Mouse (Mus musculus): ENCODE measurements around the gene Tnk1. TPM values are rescaled to one million over a fixed set of nuclear protein-coding genes. Genes with fewer than 3 reads are reported as not detected.

Tnk1 gene
- 6.0 TPM for polyA plus RNA-seq (2015; fragmentation: Illumina TruSeq; extraction: RNeasy Lipid Tissue Mini Kit (QIAGEN cat#74804); ENCODE audit: insufficient read depth, low read depth, low replicate concordance)

GRCm38 (mm10) chr11:69858113-69858998 is at the start of gene Tnk1:
Gene Tnk1 (minus strand): TSS chr11:69858730.

GRCm38 (mm10) chr11:69900471-69901405 is 42.2 kb upstream of the Tnk1 start, which contains the start of the genes 2810408A11Rik and Neurl4:
Gene 2810408A11Rik (minus strand): TSS chr11:69900987.
Gene Neurl4 (plus strand): TSS chr11:69901072.

GRCm38 (mm10) chr11:69895291-69895690 is 36.8 kb upstream of the Tnk1 start, which contains the start of gene Acap1:
Gene Acap1 (minus strand): TSS chr11:69895539.

GRCm38 (mm10) chr11:69880853-69881603 is 22.5 kb upstream of the Tnk1 start, which contains the start of gene Kctd11:
Gene Kctd11 (minus strand): TSS chr11:69881406.

GRCm38 (mm10) chr11:69877878-69878277 is 19.3 kb upstream of the Tnk1 start, which contains the start of gene Tmem95:
Gene Tmem95 (minus strand): TSS chr11:69878018.

GRCm38 (mm10) chr11:69846198-69846680 is 12.3 kb downstream of the Tnk1 start, which contains the start of gene Plscr3:
Gene Plscr3 (plus strand): TSS chr11:69846376.

GRCm38 (mm10) chr11:69837952-69838713 is 20.4 kb downstream of the Tnk1 start, which contains the start of gene Tmem256:
Gene Tmem256 (plus strand): TSS chr11:69838514.

GRCm38 (mm10) chr11:69837604-69837951 is 21.0 kb downstream of the Tnk1 start, which contains the start of gene Nlgn2:
Gene Nlgn2 (minus strand): TSS chr11:69837784.

GRCm38 (mm10) chr11:69822080-69822479 is 36.5 kb downstream of the Tnk1 start, which contains the start of gene Spem1:
Gene Spem1 (minus strand): TSS chr11:69822180.

GRCm38 (mm10) chr11:69818365-69818764 is 40.2 kb downstream of the Tnk1 start, which contains the start of gene Spem2:
Gene Spem2 (minus strand): TSS chr11:69818465.

GRCm38 (mm10) chr11:69815155-69815554 is 43.4 kb downstream of the Tnk1 start, which contains the start of gene Gm39566:
Gene Gm39566 (minus strand): TSS chr11:69815298.

GRCm38 (mm10) chr11:69804972-69805909 is 53.3 kb downstream of the Tnk1 start, which contains the start of gene Tmem102:
Gene Tmem102 (minus strand): TSS chr11:69805624.

GRCm38 (mm10) chr11:69801379-69801977 is 57.1 kb downstream of the Tnk1 start, which contains the start of gene Fgf11:
Gene Fgf11 (minus strand): TSS chr11:69801857.

Other genes starting within 250 kb of the Tnk1 start
- not detected for gene Shbg, start 240.8 kb downstream of the Tnk1 start, polyA plus RNA-seq (2015; fragmentation: Illumina TruSeq; extraction: RNeasy Lipid Tissue Mini Kit (QIAGEN cat#74804); ENCODE audit: insufficient read depth, low read depth, low replicate concordance)
- gene Sat2, start 236.7 kb downstream of the Tnk1 start, polyA plus RNA-seq (2015; fragmentation: Illumina TruSeq; extraction: RNeasy Lipid Tissue Mini Kit (QIAGEN cat#74804); ENCODE audit: insufficient read depth, low read depth, low replicate concordance), result 3.0 TPM
- gene Fxr2, start 225.7 kb downstream of the Tnk1 start, polyA plus RNA-seq (2015; fragmentation: Illumina TruSeq; extraction: RNeasy Lipid Tissue Mini Kit (QIAGEN cat#74804); ENCODE audit: insufficient read depth, low read depth, low replicate concordance), result 24.7 TPM
- gene Sox15, start 203.4 kb downstream of the Tnk1 start, polyA plus RNA-seq (2015; fragmentation: Illumina TruSeq; extraction: RNeasy Lipid Tissue Mini Kit (QIAGEN cat#74804); ENCODE audit: insufficient read depth, low read depth, low replicate concordance), result not detected
- 20.9 TPM for gene Mpdu1, start 196.1 kb downstream of the Tnk1 start, polyA plus RNA-seq (2015; fragmentation: Illumina TruSeq; extraction: RNeasy Lipid Tissue Mini Kit (QIAGEN cat#74804); ENCODE audit: insufficient read depth, low read depth, low replicate concordance)
- 11.4 TPM for gene Cd68, start 192.6 kb downstream of the Tnk1 start, polyA plus RNA-seq (2015; fragmentation: Illumina TruSeq; extraction: RNeasy Lipid Tissue Mini Kit (QIAGEN cat#74804); ENCODE audit: insufficient read depth, low read depth, low replicate concordance)
- 118 TPM for gene Eif4a1, start 186.3 kb downstream of the Tnk1 start, polyA plus RNA-seq (2015; fragmentation: Illumina TruSeq; extraction: RNeasy Lipid Tissue Mini Kit (QIAGEN cat#74804); ENCODE audit: insufficient read depth, low read depth, low replicate concordance)
- gene Senp3, start 176.6 kb downstream of the Tnk1 start, polyA plus RNA-seq (2015; fragmentation: Illumina TruSeq; extraction: RNeasy Lipid Tissue Mini Kit (QIAGEN cat#74804); ENCODE audit: insufficient read depth, low read depth, low replicate concordance), result 20.9 TPM
- 1.0 TPM for gene Tnfsf13, start 172.9 kb downstream of the Tnk1 start, polyA plus RNA-seq (2015; fragmentation: Illumina TruSeq; extraction: RNeasy Lipid Tissue Mini Kit (QIAGEN cat#74804); ENCODE audit: insufficient read depth, low read depth, low replicate concordance)
- 12.1 TPM for gene Tnfsf12, start 162.9 kb downstream of the Tnk1 start, polyA plus RNA-seq (2015; fragmentation: Illumina TruSeq; extraction: RNeasy Lipid Tissue Mini Kit (QIAGEN cat#74804); ENCODE audit: insufficient read depth, low read depth, low replicate concordance)
- 4.4 TPM for gene Tnfsfm13, start 162.6 kb downstream of the Tnk1 start, polyA plus RNA-seq (2015; fragmentation: Illumina TruSeq; extraction: RNeasy Lipid Tissue Mini Kit (QIAGEN cat#74804); ENCODE audit: insufficient read depth, low read depth, low replicate concordance)
- 11.2 TPM for gene Polr2a, start 100.1 kb downstream of the Tnk1 start, polyA plus RNA-seq (2015; fragmentation: Illumina TruSeq; extraction: RNeasy Lipid Tissue Mini Kit (QIAGEN cat#74804); ENCODE audit: insufficient read depth, low read depth, low replicate concordance)
- not detected for gene Slc35g3, start 96.8 kb downstream of the Tnk1 start, polyA plus RNA-seq (2015; fragmentation: Illumina TruSeq; extraction: RNeasy Lipid Tissue Mini Kit (QIAGEN cat#74804); ENCODE audit: insufficient read depth, low read depth, low replicate concordance)
- gene Zbtb4, start 92.8 kb downstream of the Tnk1 start, polyA plus RNA-seq (2015; fragmentation: Illumina TruSeq; extraction: RNeasy Lipid Tissue Mini Kit (QIAGEN cat#74804); ENCODE audit: insufficient read depth, low read depth, low replicate concordance), result 7.3 TPM
- gene Chrnb1, start 62.8 kb downstream of the Tnk1 start, polyA plus RNA-seq (2015; fragmentation: Illumina TruSeq; extraction: RNeasy Lipid Tissue Mini Kit (QIAGEN cat#74804); ENCODE audit: insufficient read depth, low read depth, low replicate concordance), result 3.0 TPM
- gene Fgf11, start 56.9 kb downstream of the Tnk1 start, polyA plus RNA-seq (2015; fragmentation: Illumina TruSeq; extraction: RNeasy Lipid Tissue Mini Kit (QIAGEN cat#74804); ENCODE audit: insufficient read depth, low read depth, low replicate concordance), result 1.2 TPM
- 1.6 TPM for gene Tmem102, start 53.1 kb downstream of the Tnk1 start, polyA plus RNA-seq (2015; fragmentation: Illumina TruSeq; extraction: RNeasy Lipid Tissue Mini Kit (QIAGEN cat#74804); ENCODE audit: insufficient read depth, low read depth, low replicate concordance)
- gene Gm39566, start 43.4 kb downstream of the Tnk1 start, polyA plus RNA-seq (2015; fragmentation: Illumina TruSeq; extraction: RNeasy Lipid Tissue Mini Kit (QIAGEN cat#74804); ENCODE audit: insufficient read depth, low read depth, low replicate concordance), result not detected
- not detected for gene Spem2, start 40.3 kb downstream of the Tnk1 start, polyA plus RNA-seq (2015; fragmentation: Illumina TruSeq; extraction: RNeasy Lipid Tissue Mini Kit (QIAGEN cat#74804); ENCODE audit: insufficient read depth, low read depth, low replicate concordance)
- gene Spem1, start 36.5 kb downstream of the Tnk1 start, polyA plus RNA-seq (2015; fragmentation: Illumina TruSeq; extraction: RNeasy Lipid Tissue Mini Kit (QIAGEN cat#74804); ENCODE audit: insufficient read depth, low read depth, low replicate concordance), result not detected
- 6.3 TPM for gene Nlgn2, start 20.9 kb downstream of the Tnk1 start, polyA plus RNA-seq (2015; fragmentation: Illumina TruSeq; extraction: RNeasy Lipid Tissue Mini Kit (QIAGEN cat#74804); ENCODE audit: insufficient read depth, low read depth, low replicate concordance)
- 73.9 TPM for gene Tmem256, start 20.2 kb downstream of the Tnk1 start, polyA plus RNA-seq (2015; fragmentation: Illumina TruSeq; extraction: RNeasy Lipid Tissue Mini Kit (QIAGEN cat#74804); ENCODE audit: insufficient read depth, low read depth, low replicate concordance)
- 8.3 TPM for gene Plscr3, start 12.4 kb downstream of the Tnk1 start, polyA plus RNA-seq (2015; fragmentation: Illumina TruSeq; extraction: RNeasy Lipid Tissue Mini Kit (QIAGEN cat#74804); ENCODE audit: insufficient read depth, low read depth, low replicate concordance)
- not detected for gene Tmem95, start 19.3 kb upstream of the Tnk1 start, polyA plus RNA-seq (2015; fragmentation: Illumina TruSeq; extraction: RNeasy Lipid Tissue Mini Kit (QIAGEN cat#74804); ENCODE audit: insufficient read depth, low read depth, low replicate concordance)
- gene Kctd11, start 22.7 kb upstream of the Tnk1 start, polyA plus RNA-seq (2015; fragmentation: Illumina TruSeq; extraction: RNeasy Lipid Tissue Mini Kit (QIAGEN cat#74804); ENCODE audit: insufficient read depth, low read depth, low replicate concordance), result 1.4 TPM
- gene Acap1, start 36.8 kb upstream of the Tnk1 start, polyA plus RNA-seq (2015; fragmentation: Illumina TruSeq; extraction: RNeasy Lipid Tissue Mini Kit (QIAGEN cat#74804); ENCODE audit: insufficient read depth, low read depth, low replicate concordance), result 0.87 TPM
- not detected for gene 2810408A11Rik, start 42.3 kb upstream of the Tnk1 start, polyA plus RNA-seq (2015; fragmentation: Illumina TruSeq; extraction: RNeasy Lipid Tissue Mini Kit (QIAGEN cat#74804); ENCODE audit: insufficient read depth, low read depth, low replicate concordance)
- gene Neurl4, start 42.3 kb upstream of the Tnk1 start, polyA plus RNA-seq (2015; fragmentation: Illumina TruSeq; extraction: RNeasy Lipid Tissue Mini Kit (QIAGEN cat#74804); ENCODE audit: insufficient read depth, low read depth, low replicate concordance), result 12.3 TPM
- gene Gps2, start 55.2 kb upstream of the Tnk1 start, polyA plus RNA-seq (2015; fragmentation: Illumina TruSeq; extraction: RNeasy Lipid Tissue Mini Kit (QIAGEN cat#74804); ENCODE audit: insufficient read depth, low read depth, low replicate concordance), result 25.1 TPM
- gene Eif5a, start 63.2 kb upstream of the Tnk1 start, polyA plus RNA-seq (2015; fragmentation: Illumina TruSeq; extraction: RNeasy Lipid Tissue Mini Kit (QIAGEN cat#74804); ENCODE audit: insufficient read depth, low read depth, low replicate concordance), result 133 TPM
- gene Ybx2, start 77.1 kb upstream of the Tnk1 start, polyA plus RNA-seq (2015; fragmentation: Illumina TruSeq; extraction: RNeasy Lipid Tissue Mini Kit (QIAGEN cat#74804); ENCODE audit: insufficient read depth, low read depth, low replicate concordance), result 1.6 TPM
- gene Slc2a4, start 89.5 kb upstream of the Tnk1 start, polyA plus RNA-seq (2015; fragmentation: Illumina TruSeq; extraction: RNeasy Lipid Tissue Mini Kit (QIAGEN cat#74804); ENCODE audit: insufficient read depth, low read depth, low replicate concordance), result 3.1 TPM
- gene Cldn7, start 106.0 kb upstream of the Tnk1 start, polyA plus RNA-seq (2015; fragmentation: Illumina TruSeq; extraction: RNeasy Lipid Tissue Mini Kit (QIAGEN cat#74804); ENCODE audit: insufficient read depth, low read depth, low replicate concordance), result 21.0 TPM
- gene Ctdnep1, start 122.4 kb upstream of the Tnk1 start, polyA plus RNA-seq (2015; fragmentation: Illumina TruSeq; extraction: RNeasy Lipid Tissue Mini Kit (QIAGEN cat#74804); ENCODE audit: insufficient read depth, low read depth, low replicate concordance), result 42.3 TPM
- gene Elp5, start 123.8 kb upstream of the Tnk1 start, polyA plus RNA-seq (2015; fragmentation: Illumina TruSeq; extraction: RNeasy Lipid Tissue Mini Kit (QIAGEN cat#74804); ENCODE audit: insufficient read depth, low read depth, low replicate concordance), result 22.5 TPM
- 186 TPM for gene Gabarap, start 132.4 kb upstream of the Tnk1 start, polyA plus RNA-seq (2015; fragmentation: Illumina TruSeq; extraction: RNeasy Lipid Tissue Mini Kit (QIAGEN cat#74804); ENCODE audit: insufficient read depth, low read depth, low replicate concordance)
- gene Phf23, start 137.0 kb upstream of the Tnk1 start, polyA plus RNA-seq (2015; fragmentation: Illumina TruSeq; extraction: RNeasy Lipid Tissue Mini Kit (QIAGEN cat#74804); ENCODE audit: insufficient read depth, low read depth, low replicate concordance), result 15.8 TPM
- gene Dvl2, start 141.9 kb upstream of the Tnk1 start, polyA plus RNA-seq (2015; fragmentation: Illumina TruSeq; extraction: RNeasy Lipid Tissue Mini Kit (QIAGEN cat#74804); ENCODE audit: insufficient read depth, low read depth, low replicate concordance), result 6.6 TPM
- gene Acadvl, start 156.7 kb upstream of the Tnk1 start, polyA plus RNA-seq (2015; fragmentation: Illumina TruSeq; extraction: RNeasy Lipid Tissue Mini Kit (QIAGEN cat#74804); ENCODE audit: insufficient read depth, low read depth, low replicate concordance), result 25.2 TPM
- 8.8 TPM for gene Dlg4, start 158.2 kb upstream of the Tnk1 start, polyA plus RNA-seq (2015; fragmentation: Illumina TruSeq; extraction: RNeasy Lipid Tissue Mini Kit (QIAGEN cat#74804); ENCODE audit: insufficient read depth, low read depth, low replicate concordance)
- not detected for gene Asgr1, start 195.4 kb upstream of the Tnk1 start, polyA plus RNA-seq (2015; fragmentation: Illumina TruSeq; extraction: RNeasy Lipid Tissue Mini Kit (QIAGEN cat#74804); ENCODE audit: insufficient read depth, low read depth, low replicate concordance)
- gene Asgr2, start 233.9 kb upstream of the Tnk1 start, polyA plus RNA-seq (2015; fragmentation: Illumina TruSeq; extraction: RNeasy Lipid Tissue Mini Kit (QIAGEN cat#74804); ENCODE audit: insufficient read depth, low read depth, low replicate concordance), result not detected

Data from pancreas, adult 10 weeks (tissue).